Mouse (Mus musculus) midbrain, embryonic 16.5 days (tissue): ENCODE data around the gene Atp5g3. TPM values are rescaled to one million over a fixed set of nuclear protein-coding genes. Genes with fewer than 3 reads are reported as not detected.
"Not testable (repeated sequence)": the region's sequence is repeated elsewhere in the genome, so short reads cannot be mapped to it uniquely, and the experiment has no call there.

ENCODE experiments used
- ATAC-seq: fragments of 200-750 bp; cut with Nextera tagmentation; 2 replicates; pipeline ENCODE4 v1.8.0; 2017; ENCODE audit warnings: moderate TSS enrichment
- H3K27ac ChIP-seq: fragments of 300-500 bp; sonication (generic); 2 replicates; pipeline ENCODE4 v1.5.1; 2014; ENCODE audit warnings: mild to moderate bottlenecking, low read length, mixed read lengths
- H3K27me3 ChIP-seq: fragments of 300-500 bp; sonication (generic); 2 replicates; pipeline ENCODE4 v1.6.1; 2014; ENCODE audit warnings: low read depth, low read length, mixed read lengths; ENCODE audit not compliant: control insufficient read depth, insufficient read depth
- H3K36me3 ChIP-seq: fragments of 300-500 bp; sonication (generic); 2 replicates; pipeline ENCODE4 v1.6.1; 2014; ENCODE audit warnings: mild to moderate bottlenecking, low read length, moderate library complexity, mixed read lengths; ENCODE audit not compliant: control insufficient read depth, insufficient read depth
- H3K4me1 ChIP-seq: fragments of 300-500 bp; sonication (generic); 2 replicates; pipeline ENCODE4 v1.6.1; 2014; ENCODE audit warnings: mild to moderate bottlenecking, low read length, mixed read lengths; ENCODE audit not compliant: control insufficient read depth, insufficient read depth
- H3K4me2 ChIP-seq: fragments of 300-500 bp; sonication (generic); 2 replicates; pipeline ENCODE4 v1.6.1; 2014; ENCODE audit warnings: mild to moderate bottlenecking, low read length, mixed read lengths
- H3K4me3 ChIP-seq: fragments of 300-500 bp; sonication (generic); 2 replicates; pipeline ENCODE4 v1.5.1; 2014; ENCODE audit warnings: low read depth, mild to moderate bottlenecking, low read length, moderate library complexity, mixed read lengths
- H3K9ac ChIP-seq: fragments of 300-500 bp; sonication (generic); 2 replicates; pipeline ENCODE4 v1.6.1; 2014; ENCODE audit warnings: low read depth, low read length, mixed read lengths
- H3K9me3 ChIP-seq: fragments of 300-500 bp; sonication (generic); replicated peaks from 2 replicates; pipeline ENCODE4 v1.6.1; 2014; ENCODE audit warnings: mild to moderate bottlenecking, low read length, mixed read lengths; ENCODE audit not compliant: control insufficient read depth, poor library complexity, severe bottlenecking
- WGBS: fragments of 180-500 bp; shearing (Covaris S2); extraction: QIAGEN DNeasy Blood & Tissue Kit; methylation state at CpG from one replicate; pipeline ENCODE4 v1.1.7; 2014; 5-methylcytosine and 5-hydroxymethylcytosine counted together
- polyA plus RNA-seq: library from polyadenylated mRNA; unstranded; fragments of >200 nt; fragmentation: Nextera tagmentation; extraction: Ambion mirVana; gene quantifications from 2 replicates; pipeline ENCODE4 v1.2.1, GENCODE M21; 2015

Atp5g3 gene
- polyA plus RNA-seq, 1 experiment from 2014 or later, result 1,037 TPM

- not testable (repeated sequence) for ATAC-seq, H3K4me3 ChIP-seq, H3K9me3 ChIP-seq, H3K4me1 ChIP-seq, H3K27me3 ChIP-seq, H3K4me2 ChIP-seq, H3K27ac ChIP-seq, H3K9ac ChIP-seq
- peaks cover 24% of the 10 kb centered on the region for H3K36me3 ChIP-seq
These were observed 6.4 kb downstream of the Atp5g3 start for GRCm38 (mm10) chr2:73904679-73905078.

GRCm38 (mm10) chr2:73903536-73903935, 7.6 kb downstream of the Atp5g3 start:
- Histone ChIP-seq H3K9ac (no peak overlapping the region), H3K4me3 (no peak overlapping the region), H3K27me3 (no peaks in the 10 kb centered on the region), H3K27ac (no peak overlapping the region), H3K36me3 (peaks cover 23% of the 10 kb centered on the region), H3K9me3 (no peaks in the 10 kb centered on the region), H3K4me1 (no peaks in the 10 kb centered on the region), H3K4me2 (no peak overlapping the region)
- no peak for ATAC-seq
- WGBS, result 96% methylated on average over 2 of the region's 2 CpGs

GRCm38 (mm10) chr2:73902328-73902727, 8.8 kb downstream of the Atp5g3 start:
- not testable (repeated sequence) for H3K27me3 ChIP-seq, H3K9me3 ChIP-seq, H3K4me2 ChIP-seq, H3K4me1 ChIP-seq, H3K4me3 ChIP-seq, H3K27ac ChIP-seq, H3K9ac ChIP-seq, ATAC-seq
- H3K36me3 ChIP-seq, result peaks cover 12% of the 10 kb centered on the region
- WGBS, result 98% methylated on average over 3 of the region's 3 CpGs

- Histone ChIP-seq H3K4me1 (no peaks in the 10 kb centered on the region), H3K27ac (no peak overlapping the region), H3K27me3 (no peaks in the 10 kb centered on the region), H3K9me3 (no peaks in the 10 kb centered on the region), H3K36me3 (0 out of 2 replicates have a peak, but pooled peaks cover 3% of the 10 kb centered on the region), H3K4me3 (no peak overlapping the region), H3K4me2 (no peak overlapping the region), H3K9ac (no peak overlapping the region)
- ATAC-seq, result no peak
These were observed 10.0 kb downstream of the Atp5g3 start for GRCm38 (mm10) chr2:73901169-73901568.

- no peak for ATAC-seq
- no peak overlapping the region for H3K27ac ChIP-seq
- no peaks in the 10 kb centered on the region for H3K27me3 ChIP-seq
- no peak overlapping the region for H3K4me3 ChIP-seq
- 93% methylated on average over 1 of the region's 1 CpGs for WGBS
- H3K9ac ChIP-seq, result no peak overlapping the region
- no peaks in the 10 kb centered on the region for H3K4me1 ChIP-seq
- no peaks in the 10 kb centered on the region for H3K9me3 ChIP-seq
- H3K36me3 ChIP-seq, result no peaks in the 10 kb centered on the region
- H3K4me2 ChIP-seq, result no peak overlapping the region
These were observed 10.8 kb downstream of the Atp5g3 start for GRCm38 (mm10) chr2:73900364-73900763.

- not testable (repeated sequence) for ATAC-seq, H3K27me3 ChIP-seq, H3K4me1 ChIP-seq, H3K9ac ChIP-seq, H3K4me2 ChIP-seq, H3K36me3 ChIP-seq, H3K4me3 ChIP-seq, H3K27ac ChIP-seq, H3K9me3 ChIP-seq
- WGBS, result 66% methylated on average over 4 of the region's 4 CpGs
These were observed 14.2 kb downstream of the Atp5g3 start for GRCm38 (mm10) chr2:73896919-73897318.

GRCm38 (mm10) chr2:73893473-73894270, 17.5 kb downstream of the Atp5g3 start:
- Histone ChIP-seq H3K9ac (peak overlapping the region; percentile 78; the same call in 1 of the 2 replicates), H3K4me1 (peaks cover 14% of the 10 kb centered on the region), H3K9me3 (no peaks in the 10 kb centered on the region), H3K27me3 (no peaks in the 10 kb centered on the region), H3K4me2 (peak overlapping the region; percentile 65), H3K4me3 (peak overlapping the region; percentile 98), H3K27ac (peak overlapping the region; percentile 95), H3K36me3 (no peaks in the 10 kb centered on the region)
- WGBS, result 66% methylated on average over 22 of the region's 22 CpGs
- no peak for ATAC-seq

- peak within 1 kb of the TSS; percentile 99 for H3K9ac ChIP-seq
- H3K4me2 ChIP-seq, result peak within 1 kb of the TSS; percentile 73
- peak within 1 kb of the TSS; percentile 98 for H3K4me3 ChIP-seq
- H3K27me3 ChIP-seq, result no peaks in the 10 kb centered on the region
- peaks cover 14% of the 10 kb centered on the region for H3K4me1 ChIP-seq
- H3K36me3 ChIP-seq, result no peaks in the 10 kb centered on the region
- 0 out of 2 replicates have a peak, but pooled peaks cover 2% of the 10 kb centered on the region for H3K9me3 ChIP-seq
- ATAC-seq, result peak; percentile 96
- under 1% methylated on average over 57 of the region's 63 CpGs for WGBS
- H3K27ac ChIP-seq, result peak within 1 kb of the TSS; percentile 95
These were observed 18.4 kb downstream of the Atp5g3 start, which contains the start of gene Atf2 for GRCm38 (mm10) chr2:73892464-73893296. TSS of gene Atf2 (minus strand) at chr2:73892639.
